Mouse (Mus musculus): ENCODE measurements around the gene Vwf. TPM values are rescaled to one million over a fixed set of nuclear protein-coding genes. Genes with fewer than 3 reads are reported as not detected.

The Vwf gene
- total and polyA plus RNA-seq, 2 experiments from 2014 or later: 13.1 to 30.0 TPM

DNA sequence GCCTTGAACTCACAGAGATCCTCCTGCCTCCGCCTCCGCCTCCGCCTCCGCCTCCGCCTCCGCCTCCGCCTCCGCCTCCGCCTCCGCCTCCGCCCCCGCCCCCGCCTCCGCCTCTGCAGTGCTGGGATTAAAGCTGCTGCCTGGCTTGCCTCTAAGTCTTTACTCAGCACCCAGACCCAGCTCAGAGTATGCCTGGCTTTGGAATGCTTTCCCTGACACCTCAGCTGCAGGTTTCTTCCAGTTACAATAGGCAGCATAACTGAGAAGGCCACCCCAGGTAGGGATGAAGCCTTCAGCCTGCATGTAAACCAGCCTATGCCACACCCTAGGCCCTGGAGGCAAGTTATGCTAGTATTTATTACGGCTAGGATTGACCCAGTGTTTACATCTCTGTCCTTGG is 37.7 kb downstream of the Vwf start:
- Histone ChIP-seq H3K36me3 (ENCODE audit: insufficient read depth) (no peaks in the 10 kb centered on the region), H3K9me3 (ENCODE audit: low read length) (no peaks in the 10 kb centered on the region), H3K9ac (no peak overlapping the region), H3K4me2 (ENCODE audit: low read depth) (no peak overlapping the region), H3K27ac (ENCODE audit: low read depth, low read length) (no peak overlapping the region), H3K4me3 (ENCODE audit: low read depth, low read length) (no peak overlapping the region), H3K4me1 (ENCODE audit: insufficient read depth) (no peaks in the 10 kb centered on the region), H3K27me3 (ENCODE audit: insufficient read depth, low read length) (no peaks in the 10 kb centered on the region)
- TF ChIP-seq CTCF (IDR thresholded peaks at IDR 0.05; ENCODE audit: low read depth): no peak
- WGBS: 98% methylated on average over 15 of the region's 15 CpGs
- DNase-seq (no peak), ATAC-seq (no peak)

DNA sequence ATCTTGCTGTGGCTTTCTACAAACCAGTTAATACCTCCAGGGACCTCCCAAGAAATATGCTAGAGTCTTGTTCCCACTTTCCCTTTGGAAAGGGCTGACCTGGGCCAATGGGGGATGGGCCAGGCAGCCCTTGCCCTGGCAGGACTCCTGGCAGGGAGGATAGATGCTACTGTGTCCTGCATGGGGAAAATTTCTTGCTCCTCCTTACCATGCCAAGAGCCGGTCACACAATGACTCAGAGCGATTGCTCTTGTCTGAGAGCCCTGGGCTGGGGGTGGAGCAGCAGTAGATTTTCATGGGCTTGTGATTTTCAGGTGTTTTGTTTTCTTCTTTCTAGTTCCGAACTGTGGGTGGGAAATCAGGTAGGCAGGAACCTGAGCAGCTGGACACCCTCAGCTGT is 39.0 kb downstream of the Vwf start:
- WGBS: 54% methylated on average over 3 of the region's 3 CpGs
- no peak for DNase-seq
- H3K9ac ChIP-seq: no peak overlapping the region

DNA sequence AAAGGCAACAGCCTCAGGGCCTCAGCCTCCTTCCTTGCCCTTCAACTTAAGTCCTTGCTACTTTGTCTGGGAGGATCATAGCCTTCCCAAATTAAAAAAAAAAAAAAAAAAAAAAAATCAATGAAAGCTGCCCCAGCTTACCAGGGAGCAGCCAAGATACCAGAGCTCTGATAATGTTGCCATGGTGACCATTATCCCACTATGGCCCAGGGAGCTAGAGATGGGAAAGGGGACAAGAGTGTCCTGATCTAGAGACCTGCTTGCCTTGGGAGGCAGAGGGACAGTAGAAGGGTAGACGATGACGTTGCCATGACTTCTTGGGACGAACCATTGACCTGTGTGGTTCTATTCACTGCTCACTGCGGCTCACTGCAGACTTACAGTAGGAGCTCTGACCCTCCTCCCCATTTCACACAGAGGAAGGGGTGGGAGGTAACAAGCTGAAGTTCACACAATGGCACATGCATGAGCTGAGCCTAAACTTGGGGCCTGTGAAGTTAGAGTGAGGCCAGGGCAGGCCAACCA is 39.5 kb downstream of the Vwf start:
- DNase-seq (no peak), ATAC-seq (peak; percentile 53; the same call in 1 of the 2 replicates)
- H3K36me3 ChIP-seq (ENCODE audit: insufficient read depth): no peaks in the 10 kb centered on the region
- H3K4me1 ChIP-seq (ENCODE audit: insufficient read depth): no peaks in the 10 kb centered on the region
- no peaks in the 10 kb centered on the region for H3K27me3 ChIP-seq (ENCODE audit: insufficient read depth, low read length)
- WGBS: 68% methylated on average over 4 of the region's 4 CpGs
- H3K4me2 ChIP-seq (ENCODE audit: low read depth): no peak overlapping the region
- TF ChIP-seq CTCF (IDR thresholded peaks at IDR 0.05; ENCODE audit: low read depth): no peak
- H3K4me3 ChIP-seq (ENCODE audit: low read depth, low read length): no peak overlapping the region
- no peak overlapping the region for H3K27ac ChIP-seq (ENCODE audit: low read depth, low read length)
- H3K9me3 ChIP-seq (ENCODE audit: low read length): no peaks in the 10 kb centered on the region
- H3K9ac ChIP-seq: no peak overlapping the region

More for the DNA sequence above, 39.0 kb downstream of the Vwf start:
- no peaks in the 10 kb centered on the region for H3K27me3 ChIP-seq (ENCODE audit: insufficient read depth, low read length)
- no peaks in the 10 kb centered on the region for H3K9me3 ChIP-seq (ENCODE audit: low read length)
- H3K4me2 ChIP-seq (ENCODE audit: low read depth): no peak overlapping the region
- TF ChIP-seq CTCF (IDR thresholded peaks at IDR 0.05; ENCODE audit: low read depth): no peak
- H3K27ac ChIP-seq (ENCODE audit: low read depth, low read length): no peak overlapping the region
- H3K36me3 ChIP-seq (ENCODE audit: insufficient read depth): no peaks in the 10 kb centered on the region
- no peaks in the 10 kb centered on the region for H3K4me1 ChIP-seq (ENCODE audit: insufficient read depth)
- peak; percentile 28; the same call in 1 of the 2 replicates for ATAC-seq
- no peak overlapping the region for H3K4me3 ChIP-seq (ENCODE audit: low read depth, low read length)

DNA sequence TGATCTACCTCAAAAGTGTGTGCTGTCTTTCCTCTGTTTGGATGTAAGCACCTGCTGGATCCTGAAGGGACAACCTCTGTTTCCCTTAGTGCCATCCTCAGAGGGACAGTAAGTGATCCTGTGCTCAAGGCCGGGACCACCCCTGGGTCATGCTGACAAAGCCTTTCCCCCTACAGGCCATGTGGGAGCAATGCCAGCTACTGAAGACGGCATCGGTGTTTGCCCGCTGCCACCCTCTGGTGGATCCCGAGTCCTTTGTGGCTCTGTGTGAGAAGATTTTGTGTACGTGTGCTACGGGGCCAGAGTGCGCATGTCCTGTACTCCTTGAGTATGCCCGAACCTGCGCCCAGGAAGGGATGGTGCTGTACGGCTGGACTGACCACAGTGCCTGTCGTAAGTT is 41.7 kb downstream of the Vwf start:
- no peak overlapping the region for H3K4me2 ChIP-seq (ENCODE audit: low read depth)
- H3K27ac ChIP-seq (ENCODE audit: low read depth, low read length): no peak overlapping the region
- H3K36me3 ChIP-seq (ENCODE audit: insufficient read depth): no peaks in the 10 kb centered on the region
- H3K4me1 ChIP-seq (ENCODE audit: insufficient read depth): no peaks in the 10 kb centered on the region
- peak; percentile 34; the same call in 1 of the 2 replicates for TF ChIP-seq CTCF (IDR thresholded peaks at IDR 0.05; ENCODE audit: low read depth)
- no peak overlapping the region for H3K9ac ChIP-seq
- H3K4me3 ChIP-seq (ENCODE audit: low read depth, low read length): no peak overlapping the region
- H3K27me3 ChIP-seq (ENCODE audit: insufficient read depth, low read length): no peaks in the 10 kb centered on the region
- 91% methylated on average over 12 of the region's 12 CpGs for WGBS
- ATAC-seq: no peak
- no peaks in the 10 kb centered on the region for H3K9me3 ChIP-seq (ENCODE audit: low read length)
- no peak for DNase-seq

DNA sequence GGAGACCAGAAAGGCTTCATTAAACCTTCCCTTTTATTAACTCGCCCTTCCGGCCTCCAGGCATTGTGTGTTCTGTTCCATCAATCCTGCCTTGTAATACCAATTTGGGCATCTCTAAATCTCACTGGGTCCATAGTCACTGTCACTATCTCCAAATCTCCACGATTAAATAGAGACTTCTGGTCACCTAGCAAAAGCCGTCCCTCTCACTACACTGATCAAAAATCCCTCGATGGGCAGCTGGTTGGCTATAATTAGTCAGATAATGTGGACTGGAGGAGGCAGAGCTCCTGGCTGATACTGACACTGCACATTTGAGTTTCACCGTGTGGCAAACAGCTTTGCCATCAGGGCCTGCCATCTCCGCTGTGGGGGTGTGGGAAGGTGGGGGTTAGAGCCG is 42.5 kb downstream of the Vwf start:
- Histone ChIP-seq H3K36me3 (ENCODE audit: insufficient read depth) (no peaks in the 10 kb centered on the region), H3K4me3 (ENCODE audit: low read depth, low read length) (no peak overlapping the region), H3K4me1 (ENCODE audit: insufficient read depth) (no peaks in the 10 kb centered on the region), H3K27me3 (ENCODE audit: insufficient read depth, low read length) (no peaks in the 10 kb centered on the region), H3K9me3 (ENCODE audit: low read length) (no peaks in the 10 kb centered on the region), H3K4me2 (ENCODE audit: low read depth) (no peak overlapping the region), H3K9ac (no peak overlapping the region), H3K27ac (ENCODE audit: low read depth, low read length) (no peak overlapping the region)
- DNase-seq (no peak), ATAC-seq (no peak)
- WGBS: 78% methylated on average over 8 of the region's 8 CpGs
- TF ChIP-seq CTCF (IDR thresholded peaks at IDR 0.05; ENCODE audit: low read depth): no peak

DNA sequence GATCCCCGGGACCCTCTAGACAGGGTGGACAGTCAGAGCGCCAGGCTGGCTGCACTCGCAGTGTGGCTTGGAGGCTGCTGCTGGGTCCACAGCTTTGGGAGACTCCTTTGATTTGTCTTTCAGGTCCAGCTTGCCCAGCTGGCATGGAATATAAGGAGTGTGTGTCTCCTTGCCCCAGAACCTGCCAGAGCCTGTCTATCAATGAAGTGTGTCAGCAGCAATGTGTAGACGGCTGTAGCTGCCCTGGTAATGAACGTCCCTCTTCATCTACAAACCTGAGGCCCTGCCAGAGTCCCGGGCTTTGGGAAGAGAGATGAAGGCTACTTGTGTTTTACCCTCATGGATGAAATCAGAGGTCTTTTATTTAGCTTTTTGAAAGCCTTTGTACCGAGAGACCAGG is 43.5 kb downstream of the Vwf start:
- Histone ChIP-seq H3K36me3 (ENCODE audit: insufficient read depth) (no peaks in the 10 kb centered on the region), H3K4me2 (ENCODE audit: low read depth) (no peak overlapping the region), H3K9me3 (ENCODE audit: low read length) (no peaks in the 10 kb centered on the region), H3K9ac (no peak overlapping the region), H3K27ac (ENCODE audit: low read depth, low read length) (no peak overlapping the region), H3K4me3 (ENCODE audit: low read depth, low read length) (no peak overlapping the region), H3K27me3 (ENCODE audit: insufficient read depth, low read length) (no peaks in the 10 kb centered on the region), H3K4me1 (ENCODE audit: insufficient read depth) (no peaks in the 10 kb centered on the region)
- no peak for TF ChIP-seq CTCF (IDR thresholded peaks at IDR 0.05; ENCODE audit: low read depth)
- no peak for DNase-seq
- ATAC-seq: peak; percentile 68
- WGBS: 64% methylated on average over 7 of the region's 7 CpGs

DNA sequence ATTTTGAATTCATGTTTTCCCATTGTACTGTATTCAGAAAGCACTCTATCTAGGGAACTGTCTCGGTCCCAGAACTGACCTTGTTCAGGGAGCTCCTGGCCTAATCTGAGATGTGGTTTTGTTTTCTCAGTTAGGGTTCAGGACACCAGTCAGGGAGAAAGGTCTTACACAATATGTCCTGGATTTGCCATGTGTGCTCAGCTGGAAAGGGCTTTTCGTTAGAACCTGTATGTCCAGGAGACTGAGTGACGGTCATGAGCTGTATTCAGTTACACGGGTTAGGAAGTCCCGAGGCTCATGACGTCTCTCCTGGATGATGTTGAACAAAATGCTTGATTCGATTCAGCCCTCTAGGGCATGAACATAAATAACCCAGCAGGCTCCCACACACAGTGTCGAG is 43.9 kb downstream of the Vwf start:
- Histone ChIP-seq H3K9ac (no peak overlapping the region), H3K9me3 (ENCODE audit: low read length) (no peaks in the 10 kb centered on the region), H3K4me2 (ENCODE audit: low read depth) (no peak overlapping the region), H3K4me3 (ENCODE audit: low read depth, low read length) (no peak overlapping the region), H3K36me3 (ENCODE audit: insufficient read depth) (no peaks in the 10 kb centered on the region), H3K27me3 (ENCODE audit: insufficient read depth, low read length) (no peaks in the 10 kb centered on the region), H3K4me1 (ENCODE audit: insufficient read depth) (no peaks in the 10 kb centered on the region), H3K27ac (ENCODE audit: low read depth, low read length) (no peak overlapping the region)
- WGBS: 63% methylated on average over 8 of the region's 8 CpGs
- ATAC-seq (no peak), DNase-seq (no peak)
- TF ChIP-seq CTCF (IDR thresholded peaks at IDR 0.05; ENCODE audit: low read depth): no peak

Measured in forebrain, postnatal 0 days (tissue).